Mouse (Mus musculus): Measurements from ENCODE around the gene Npr2. TPM values are rescaled to one million over a fixed set of nuclear protein-coding genes. Genes with fewer than 3 reads are reported as not detected.

Gene Npr2
- polyA plus RNA-seq, 1 experiment = 5.1 TPM

GRCm38 (mm10) chr4:43598200-43598599 lies 33.5 kb upstream of the Npr2 start:
- H3K27ac ChIP-seq (ENCODE audit: insufficient read depth, low read length) = no peak overlapping the region
- TF ChIP-seq CTCF (IDR thresholded peaks at IDR 0.05; ENCODE audit: low read depth, low read length) (no peak), POLR2A (IDR thresholded peaks at IDR 0.05; ENCODE audit: insufficient read depth, low read length) (no peak), EP300 (IDR thresholded peaks at IDR 0.05; ENCODE audit: insufficient read depth, low read depth, low read length) (no peak)
- no peaks in the 10 kb centered on the region for H3K36me3 ChIP-seq (ENCODE audit: control insufficient read depth, insufficient read depth, low read length, poor library complexity, severe bottlenecking)
- no peak overlapping the region for H3K9ac ChIP-seq (ENCODE audit: low read depth, poor library complexity, severe bottlenecking)
- H3K4me1 ChIP-seq (ENCODE audit: control insufficient read depth, insufficient read depth, low read length) = no peaks in the 10 kb centered on the region
- no peaks in the 10 kb centered on the region for H3K27me3 ChIP-seq (ENCODE audit: control insufficient read depth, insufficient read depth, low read length, poor library complexity, severe bottlenecking)
- no peak overlapping the region for H3K4me3 ChIP-seq (ENCODE audit: low read depth, low read length)
- no peaks in the 10 kb centered on the region for H3K9me3 ChIP-seq (replicated peaks; ENCODE audit: control insufficient read depth, insufficient read depth, low read length, poor library complexity, severe bottlenecking)

- Histone ChIP-seq H3K4me1 (ENCODE audit: control insufficient read depth, insufficient read depth, low read length) (no peaks in the 10 kb centered on the region), H3K9me3 (replicated peaks; ENCODE audit: control insufficient read depth, insufficient read depth, low read length, poor library complexity, severe bottlenecking) (no peaks in the 10 kb centered on the region), H3K27me3 (ENCODE audit: control insufficient read depth, insufficient read depth, low read length, poor library complexity, severe bottlenecking) (no peaks in the 10 kb centered on the region), H3K9ac (ENCODE audit: low read depth, poor library complexity, severe bottlenecking) (no peak overlapping the region), H3K36me3 (ENCODE audit: control insufficient read depth, insufficient read depth, low read length, poor library complexity, severe bottlenecking) (no peaks in the 10 kb centered on the region), H3K27ac (ENCODE audit: insufficient read depth, low read length) (no peak overlapping the region), H3K4me3 (ENCODE audit: low read depth, low read length) (no peak overlapping the region)
- TF ChIP-seq CTCF (IDR thresholded peaks at IDR 0.05; ENCODE audit: low read depth, low read length) = no peak
- no peak for TF ChIP-seq EP300 (IDR thresholded peaks at IDR 0.05; ENCODE audit: insufficient read depth, low read depth, low read length)
- TF ChIP-seq POLR2A (IDR thresholded peaks at IDR 0.05; ENCODE audit: insufficient read depth, low read length) = no peak
These were observed 32.9 kb upstream of the Npr2 start for GRCm38 (mm10) chr4:43598650-43599380.

DNA sequence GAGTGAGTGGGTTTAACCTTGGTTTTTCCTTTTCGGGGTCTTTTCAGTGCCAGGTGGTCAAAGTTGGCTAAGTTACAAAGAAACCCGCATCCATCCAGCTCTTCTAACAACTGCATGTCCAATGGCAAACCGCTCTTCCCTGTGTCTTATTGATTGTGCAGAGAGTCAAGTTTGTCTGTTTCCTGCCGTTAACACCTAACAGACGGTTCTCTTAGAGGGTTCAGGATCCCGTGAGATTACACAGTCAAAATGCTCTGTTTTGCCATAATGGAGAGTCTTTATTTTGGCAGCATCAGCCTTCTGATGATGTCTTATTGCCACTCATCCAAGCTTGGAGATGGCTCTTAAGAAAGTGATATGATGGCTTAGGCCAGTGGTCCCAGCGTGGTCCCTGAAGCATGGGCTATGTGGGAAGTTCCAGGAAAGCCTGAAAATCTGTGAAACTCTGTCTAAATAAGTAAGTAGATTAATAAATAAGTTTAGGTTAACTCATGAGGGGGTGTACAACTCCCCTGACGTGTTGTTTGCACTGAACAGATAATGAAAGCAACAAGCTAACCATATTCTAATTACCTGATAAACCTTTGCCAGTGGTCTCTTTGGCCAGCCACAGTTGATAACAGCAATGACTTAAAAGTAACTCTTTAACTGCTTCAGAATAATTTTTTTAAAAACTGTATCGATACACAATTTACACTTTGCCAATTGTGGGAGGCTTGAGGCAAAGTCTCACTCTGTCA lies 31.4 kb upstream of the Npr2 start:
- TF ChIP-seq EP300 (IDR thresholded peaks at IDR 0.05; ENCODE audit: insufficient read depth, low read depth, low read length) (no peak), POLR2A (IDR thresholded peaks at IDR 0.05; ENCODE audit: insufficient read depth, low read length) (no peak), CTCF (IDR thresholded peaks at IDR 0.05; ENCODE audit: low read depth, low read length) (no peak)
- no peak overlapping the region for H3K27ac ChIP-seq (ENCODE audit: insufficient read depth, low read length)
- no peak overlapping the region for H3K9ac ChIP-seq (ENCODE audit: low read depth, poor library complexity, severe bottlenecking)
- no peaks in the 10 kb centered on the region for H3K4me1 ChIP-seq (ENCODE audit: control insufficient read depth, insufficient read depth, low read length)
- no peaks in the 10 kb centered on the region for H3K27me3 ChIP-seq (ENCODE audit: control insufficient read depth, insufficient read depth, low read length, poor library complexity, severe bottlenecking)
- H3K36me3 ChIP-seq (ENCODE audit: control insufficient read depth, insufficient read depth, low read length, poor library complexity, severe bottlenecking) = no peaks in the 10 kb centered on the region
- H3K9me3 ChIP-seq (replicated peaks; ENCODE audit: control insufficient read depth, insufficient read depth, low read length, poor library complexity, severe bottlenecking) = no peaks in the 10 kb centered on the region
- no peak overlapping the region for H3K4me3 ChIP-seq (ENCODE audit: low read depth, low read length)

GRCm38 (mm10) chr4:43604099-43604498 lies 27.6 kb upstream of the Npr2 start:
- H3K4me3 ChIP-seq (ENCODE audit: low read depth, low read length) = no peak overlapping the region
- H3K36me3 ChIP-seq (ENCODE audit: control insufficient read depth, insufficient read depth, low read length, poor library complexity, severe bottlenecking) = no peaks in the 10 kb centered on the region
- H3K27ac ChIP-seq (ENCODE audit: insufficient read depth, low read length) = no peak overlapping the region
- H3K9me3 ChIP-seq (replicated peaks; ENCODE audit: control insufficient read depth, insufficient read depth, low read length, poor library complexity, severe bottlenecking) = no peaks in the 10 kb centered on the region
- H3K27me3 ChIP-seq (ENCODE audit: control insufficient read depth, insufficient read depth, low read length, poor library complexity, severe bottlenecking) = no peaks in the 10 kb centered on the region
- no peaks in the 10 kb centered on the region for H3K4me1 ChIP-seq (ENCODE audit: control insufficient read depth, insufficient read depth, low read length)
- TF ChIP-seq CTCF (IDR thresholded peaks at IDR 0.05; ENCODE audit: low read depth, low read length) = no peak
- TF ChIP-seq POLR2A (IDR thresholded peaks at IDR 0.05; ENCODE audit: insufficient read depth, low read length) = no peak
- no peak for TF ChIP-seq EP300 (IDR thresholded peaks at IDR 0.05; ENCODE audit: insufficient read depth, low read depth, low read length)
- no peak overlapping the region for H3K9ac ChIP-seq (ENCODE audit: low read depth, poor library complexity, severe bottlenecking)

DNA sequence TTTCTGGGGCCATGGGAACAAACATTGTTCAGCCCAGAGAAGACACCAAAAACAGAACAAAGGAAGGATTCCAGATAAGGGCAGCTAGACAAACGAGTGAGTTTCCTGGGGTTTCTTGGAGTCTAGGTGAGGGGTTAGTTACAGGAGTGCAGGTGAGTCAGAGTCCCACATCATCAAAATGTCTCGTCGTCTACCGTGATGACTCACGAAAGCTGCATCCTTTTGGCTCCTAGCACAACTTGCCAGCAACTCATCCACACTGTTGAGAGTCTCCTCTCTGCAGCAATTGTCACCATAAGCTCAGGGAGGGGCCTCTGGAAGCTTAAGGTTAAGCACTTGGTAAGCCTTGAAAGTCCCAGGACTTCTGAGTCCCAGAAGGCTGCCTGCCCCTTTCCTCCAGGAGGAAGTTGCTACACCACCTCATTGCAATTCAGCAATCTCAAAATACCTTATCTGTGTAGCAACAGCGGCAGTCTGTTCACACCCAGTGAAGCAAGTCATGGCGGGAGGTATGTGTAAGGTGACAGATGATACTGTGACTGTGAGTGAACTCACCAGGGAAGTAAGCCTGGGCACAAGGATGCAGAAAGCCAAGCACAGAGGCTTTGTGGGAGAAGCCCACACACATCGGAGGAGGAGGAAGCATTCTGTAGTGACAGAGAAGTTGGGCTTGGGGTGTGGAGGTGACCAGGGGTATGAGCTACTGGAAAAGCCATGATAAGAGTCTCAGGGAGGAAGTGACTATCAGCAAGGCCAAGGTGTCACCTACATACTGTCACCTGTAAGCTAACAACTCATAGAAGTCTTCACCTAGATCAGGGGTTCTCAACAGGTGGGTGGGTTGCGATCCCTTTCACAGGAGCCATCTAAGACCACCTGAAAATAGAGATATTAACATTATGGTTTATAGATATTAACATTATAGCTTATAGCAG lies 26.7 kb upstream of the Npr2 start:
- H3K9ac ChIP-seq (ENCODE audit: low read depth, poor library complexity, severe bottlenecking) = no peak overlapping the region
- no peak for TF ChIP-seq EP300 (IDR thresholded peaks at IDR 0.05; ENCODE audit: insufficient read depth, low read depth, low read length)
- TF ChIP-seq POLR2A (IDR thresholded peaks at IDR 0.05; ENCODE audit: insufficient read depth, low read length) = no peak
- TF ChIP-seq CTCF (IDR thresholded peaks at IDR 0.05; ENCODE audit: low read depth, low read length) = no peak
- no peaks in the 10 kb centered on the region for H3K27me3 ChIP-seq (ENCODE audit: control insufficient read depth, insufficient read depth, low read length, poor library complexity, severe bottlenecking)
- H3K36me3 ChIP-seq (ENCODE audit: control insufficient read depth, insufficient read depth, low read length, poor library complexity, severe bottlenecking) = no peaks in the 10 kb centered on the region
- H3K4me1 ChIP-seq (ENCODE audit: control insufficient read depth, insufficient read depth, low read length) = no peaks in the 10 kb centered on the region
- H3K9me3 ChIP-seq (replicated peaks; ENCODE audit: control insufficient read depth, insufficient read depth, low read length, poor library complexity, severe bottlenecking) = no peaks in the 10 kb centered on the region
- no peak overlapping the region for H3K27ac ChIP-seq (ENCODE audit: insufficient read depth, low read length)
- H3K4me3 ChIP-seq (ENCODE audit: low read depth, low read length) = no peak overlapping the region

Measured in ES-Bruce4 (cell line).